Mouse (Mus musculus) bone marrow, adult 2 months (tissue): ENCODE measurements around the gene Nes. TPM values are rescaled to one million over a fixed set of nuclear protein-coding genes. Genes with fewer than 3 reads are reported as not detected.

Experiments used
- H3K27ac ChIP-seq: fragments of 200-500 bp; 2 replicates; pipeline ENCODE4 v1.5.1; 2012; ENCODE audit warnings: low read depth, mild to moderate bottlenecking, control low read depth, inconsistent platforms, low read length; ENCODE audit not compliant: control insufficient read depth, poor library complexity, insufficient read depth
- H3K4me1 ChIP-seq: fragments of 200-500 bp; 2 replicates; pipeline ENCODE4 v1.6.1; 2011; ENCODE audit warnings: low read length; ENCODE audit not compliant: control insufficient read depth, insufficient read depth
- H3K4me3 ChIP-seq: fragments of 200-500 bp; replicated peaks from 2 replicates; pipeline ENCODE3; 2011; ENCODE audit warnings: mild to moderate bottlenecking, low read depth, low read length, control low read depth; ENCODE audit not compliant: control insufficient read depth
- CTCF ChIP-seq: fragments of 200-500 bp; IDR thresholded peaks from 2 replicates; pipeline ENCODE4 v1.5.1; 2011; ENCODE audit warnings: low read length, control low read depth; ENCODE audit not compliant: control insufficient read depth, insufficient read depth
- POLR2A ChIP-seq: fragments of 200-500 bp; IDR thresholded peaks from 2 replicates; pipeline ENCODE4 v1.6.1; 2011; ENCODE audit warnings: low read depth, mild to moderate bottlenecking, control low read depth, low read length, borderline replicate concordance; ENCODE audit not compliant: control insufficient read depth
- WGBS: fragments of 180-500 bp; shearing (Covaris S2); methylation state at CpG from one replicate; pipeline ENCODE4 v1.1.7; 2018; 5-methylcytosine and 5-hydroxymethylcytosine counted together
- polyA plus RNA-seq: library from polyadenylated mRNA; stranded (reverse); fragments of >200 nt; gene quantifications from 2 replicates; pipeline ENCODE4 v1.2.4, GENCODE M21; 2011; ENCODE audit warnings: low replicate concordance; ENCODE audit not compliant: missing spikeins, insufficient read depth, insufficient read length

The Nes gene
- polyA plus RNA-seq, 1 experiment: 0.67 TPM

DNA sequence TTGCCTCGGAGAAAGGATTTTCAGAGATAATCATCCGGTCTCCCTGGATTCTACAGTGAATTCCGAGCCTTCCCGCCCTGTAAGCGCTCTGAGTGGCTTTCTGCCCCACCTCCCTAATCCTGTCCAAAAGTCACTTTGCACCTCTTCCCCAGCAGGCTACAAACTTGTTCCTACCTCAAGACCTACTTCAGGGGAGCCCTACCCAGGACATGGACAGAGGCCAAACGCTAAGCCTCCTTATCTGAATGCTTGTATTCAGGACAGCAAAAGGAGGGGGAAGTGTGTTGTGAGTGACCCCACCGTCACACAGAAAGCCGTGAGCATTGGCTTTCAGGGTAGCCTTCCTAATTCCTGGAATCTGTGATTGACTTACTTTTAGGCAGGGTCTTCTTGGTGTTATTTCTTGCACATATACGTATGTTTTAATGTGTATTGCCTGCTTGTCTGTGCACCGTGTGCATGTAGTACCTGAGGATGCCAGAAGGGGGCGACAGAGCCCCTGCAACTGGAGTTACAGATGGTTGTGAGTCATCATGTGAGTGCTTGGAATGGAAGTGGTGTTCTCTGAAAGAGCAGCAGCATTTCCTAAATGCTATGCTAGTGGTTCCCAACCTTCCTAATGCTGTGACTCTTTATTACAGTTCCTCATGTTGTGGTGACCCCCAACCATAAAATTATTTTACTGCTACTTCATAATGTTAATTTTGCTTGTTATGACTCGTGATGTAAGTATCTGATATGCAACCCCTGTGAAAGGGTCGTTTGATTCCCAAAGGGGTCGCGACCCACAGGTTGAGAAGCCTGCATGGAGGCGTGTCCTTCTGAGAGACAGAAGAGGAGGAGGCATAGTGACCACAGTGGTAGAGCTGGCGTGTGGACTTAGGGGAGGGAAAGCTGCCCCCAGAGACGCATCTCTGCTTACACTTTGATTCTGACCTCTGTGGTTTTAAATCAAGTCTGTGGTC lies 35.2 kb downstream of the Nes start:
- Histone ChIP-seq H3K27ac (no peak overlapping the region), H3K4me3 (no peak overlapping the region), H3K4me1 (no peaks in the 10 kb centered on the region)
- TF ChIP-seq POLR2A (no peak), CTCF (peak; percentile 62)
- 78% methylated on average over 18 of the region's 18 CpGs for WGBS

DNA sequence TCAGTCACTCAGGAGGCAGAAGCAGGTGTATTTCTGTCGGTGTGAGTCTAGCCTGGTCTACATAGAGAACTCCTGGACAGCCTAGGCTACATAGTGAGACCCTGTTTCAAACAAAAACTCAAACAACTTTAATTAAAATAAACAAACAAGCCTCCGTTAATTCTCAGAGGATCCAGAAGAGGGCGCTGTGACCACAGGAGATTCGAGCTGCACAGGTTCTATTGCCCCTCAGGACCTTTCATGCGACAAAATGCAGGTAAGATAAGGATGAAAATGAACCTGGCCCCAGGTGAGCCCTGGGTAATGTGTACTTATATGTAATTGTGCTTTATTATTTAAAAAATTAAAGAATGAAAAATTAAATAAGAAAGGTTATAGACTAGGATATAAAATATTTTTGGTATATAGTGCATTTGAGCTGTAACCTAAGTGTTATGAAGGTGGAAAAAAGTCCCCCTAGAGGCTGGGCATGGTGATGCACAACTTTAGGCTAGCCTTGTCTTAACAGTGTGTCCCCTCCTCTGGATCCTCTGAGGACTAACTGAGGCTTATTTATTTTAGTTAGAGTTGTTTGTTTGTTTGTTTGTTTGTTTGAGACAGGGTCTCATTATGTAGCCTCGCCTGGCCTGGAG lies 39.9 kb downstream of the Nes start:
- 10% methylated on average over 6 of the region's 6 CpGs for WGBS
- Histone ChIP-seq H3K4me1 (no peaks in the 10 kb centered on the region), H3K27ac (no peak overlapping the region), H3K4me3 (no peak overlapping the region)
- no peak for TF ChIP-seq POLR2A
- peak; percentile 48 for TF ChIP-seq CTCF

DNA sequence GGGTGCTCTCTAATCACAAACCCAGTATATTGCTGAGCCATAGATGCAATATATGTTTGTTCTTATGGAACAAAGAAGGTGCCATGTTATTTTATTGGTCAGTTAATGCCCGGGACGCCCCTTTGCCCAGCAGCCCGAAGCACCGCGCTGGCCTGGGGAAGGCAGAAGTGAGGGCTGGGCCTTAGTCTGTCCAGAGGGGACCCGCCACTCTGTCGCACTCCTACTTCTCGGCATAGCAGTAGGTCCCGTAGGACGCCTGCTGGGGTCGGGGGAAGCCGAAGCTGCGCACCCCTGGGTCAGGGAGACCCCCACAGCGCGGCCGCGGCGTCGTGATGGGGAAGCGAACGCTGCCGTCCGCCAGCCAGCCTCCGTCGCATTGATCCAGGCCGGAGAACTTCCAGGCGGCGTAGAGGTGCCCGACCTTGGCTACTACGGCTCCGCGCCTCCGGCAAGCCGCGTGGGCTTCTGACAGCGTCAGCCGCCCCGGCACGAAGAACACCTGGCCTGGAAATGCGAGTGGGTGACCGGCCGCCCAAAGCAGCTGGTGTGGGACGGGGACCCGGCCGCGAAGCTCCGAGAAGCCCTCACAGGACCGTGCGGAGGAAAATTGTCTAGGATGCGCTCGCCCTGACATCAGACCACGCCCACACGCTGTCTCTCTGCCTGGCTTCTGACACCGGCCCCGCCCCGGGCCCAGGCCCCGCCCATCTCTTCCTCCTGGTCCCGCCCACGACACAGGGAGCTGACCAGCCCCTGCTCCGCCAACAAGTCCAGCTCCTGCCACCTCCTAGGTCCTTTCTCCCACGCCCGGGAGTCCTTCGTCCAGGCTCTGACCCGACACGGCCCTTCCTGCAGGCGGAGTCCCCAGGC lies 51.7 kb downstream of the Nes start:
- Histone ChIP-seq H3K4me1 (no peaks in the 10 kb centered on the region; the same call in 1 of the 2 replicates), H3K27ac (no peak overlapping the region; the same call in 1 of the 2 replicates), H3K4me3 (peak overlapping the region; percentile 44)
- 3% methylated on average over 66 of the region's 66 CpGs for WGBS
- TF ChIP-seq POLR2A (no peak), CTCF (no peak)

DNA sequence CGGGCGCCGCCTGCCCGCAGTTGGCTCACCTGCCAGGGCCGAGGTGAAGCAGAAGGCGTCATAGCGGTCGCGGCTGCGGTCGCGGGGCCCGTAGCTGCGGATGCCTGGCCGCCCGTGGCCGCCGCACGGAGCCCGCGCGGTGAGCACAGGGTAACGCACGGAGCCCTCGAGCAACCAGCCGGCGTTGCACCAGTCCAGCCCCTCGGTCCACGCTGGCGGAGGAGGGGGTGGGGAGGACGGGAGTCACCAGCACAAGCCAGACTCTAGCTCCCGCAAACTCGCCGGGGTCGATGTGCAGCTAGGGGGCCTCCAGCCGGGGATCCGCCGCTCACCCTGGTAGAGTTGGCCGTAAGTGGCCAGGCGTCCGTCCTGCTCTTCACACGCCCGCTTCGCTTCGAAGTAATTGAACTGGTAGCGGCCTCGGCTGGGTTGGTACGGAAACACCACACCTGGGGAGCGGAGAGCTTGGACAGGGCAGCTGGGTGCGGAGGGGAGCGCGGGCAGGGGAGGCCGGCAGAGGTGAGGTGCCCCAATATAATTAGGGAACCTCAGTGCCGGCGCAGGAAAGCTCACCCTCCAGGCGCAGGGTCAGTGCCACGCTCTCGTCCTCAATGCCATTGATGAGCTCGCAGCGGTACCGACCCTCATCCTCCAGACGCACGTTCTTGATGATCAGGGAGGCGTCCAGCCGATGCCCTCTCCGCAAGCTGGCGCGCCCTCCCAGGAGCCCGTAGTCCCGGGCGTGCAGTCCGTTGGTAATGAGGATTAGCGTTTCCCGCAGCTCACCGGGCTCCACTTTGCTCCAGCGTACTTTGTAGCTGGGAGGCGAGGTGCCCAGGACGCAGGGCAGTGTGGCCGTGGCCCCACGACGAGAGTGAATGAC lies 52.6 kb downstream of the Nes start:
- TF ChIP-seq POLR2A: no peak
- TF ChIP-seq CTCF: no peak
- peak overlapping the region; percentile 44 for H3K4me3 ChIP-seq
- no peaks in the 10 kb centered on the region; the same call in 1 of the 2 replicates for H3K4me1 ChIP-seq
- 1% methylated on average over 81 of the region's 81 CpGs for WGBS
- H3K27ac ChIP-seq: no peak overlapping the region; the same call in 1 of the 2 replicates

DNA sequence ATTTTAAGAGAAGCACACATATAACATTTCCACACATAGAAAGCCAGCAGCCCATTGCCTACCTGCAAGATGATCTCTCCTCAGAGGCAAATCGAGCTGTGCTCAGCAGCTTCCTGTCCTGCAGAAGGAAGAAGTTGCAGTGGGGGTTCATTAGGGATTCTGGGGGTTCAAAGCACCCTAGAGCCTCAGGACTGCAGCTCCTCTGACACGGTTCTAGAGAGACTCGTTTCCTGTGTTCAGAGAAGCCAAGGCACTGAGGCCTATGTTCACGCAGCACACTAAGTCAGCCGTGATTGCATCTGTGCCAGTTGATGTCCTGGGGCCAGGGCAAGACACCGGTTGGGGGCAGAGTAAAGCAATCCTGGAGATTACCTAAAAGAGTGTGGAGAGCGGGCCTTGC lies 55.9 kb downstream of the Nes start:
- Histone ChIP-seq H3K27ac (no peak overlapping the region), H3K4me1 (no peaks in the 10 kb centered on the region; the same call in 1 of the 2 replicates), H3K4me3 (no peak overlapping the region)
- 58% methylated on average over 7 of the region's 7 CpGs for WGBS
- no peak for TF ChIP-seq CTCF
- no peak for TF ChIP-seq POLR2A

DNA sequence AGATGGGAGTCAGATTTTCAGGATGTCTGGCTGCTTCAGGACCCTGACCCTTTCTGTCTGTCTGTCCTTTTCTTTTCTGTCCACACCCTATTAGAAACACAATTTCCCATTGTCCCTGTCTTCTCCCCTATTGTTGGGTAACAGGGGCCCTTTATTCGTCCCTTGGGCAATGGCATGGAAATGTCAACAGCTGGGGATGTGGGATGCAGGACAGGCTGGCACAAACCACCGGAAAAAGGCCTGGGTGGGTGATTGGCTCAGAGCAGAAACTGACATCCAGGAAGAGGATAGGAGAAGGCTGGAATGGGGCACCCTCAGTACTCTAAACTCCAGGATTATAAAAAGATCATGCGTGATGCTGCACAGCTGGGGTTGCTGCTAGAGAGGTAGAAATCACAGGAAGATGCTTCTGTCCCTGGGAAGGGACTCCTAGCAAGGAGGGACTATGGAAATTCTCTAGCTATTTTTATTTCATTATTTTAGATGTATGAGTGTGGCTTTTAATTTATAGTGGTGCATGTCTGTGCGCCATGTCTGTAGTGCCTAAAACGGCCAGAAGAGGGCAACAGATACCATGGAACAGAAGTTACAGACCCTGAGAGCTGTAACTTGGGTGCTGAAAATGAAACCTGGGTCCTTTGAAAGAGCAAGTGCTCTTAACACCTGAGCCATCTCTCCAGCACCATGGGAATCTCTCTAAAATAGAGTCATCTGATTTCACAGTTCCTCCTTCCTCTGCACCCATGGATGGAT lies 56.7 kb downstream of the Nes start, which contains the start of gene Hapln2:
Hapln2 (minus strand) TSS at position 150 of the 753 bp plus-strand sequence.
- TF ChIP-seq POLR2A (no peak), CTCF (0 out of 2 replicates have a peak, but pooled peaks have one; percentile 13)
- Histone ChIP-seq H3K4me3 (no peak within 1 kb of the TSS), H3K4me1 (no peaks in the 10 kb centered on the region), H3K27ac (no peak within 1 kb of the TSS)
- WGBS: 55% methylated on average over 5 of the region's 5 CpGs

Other genes starting within 250 kb of the Nes start
- gene Lrrc71, start 222.5 kb upstream of the Nes start, polyA plus RNA-seq: 1.4 and 11.7 TPM in 2 replicates
- gene Ntrk1, start 175.9 kb upstream of the Nes start, polyA plus RNA-seq: not detected in 2 replicates
- gene Insrr, start 174.1 kb upstream of the Nes start, polyA plus RNA-seq: not detected in 2 replicates
- 17.6 and 22.4 TPM in 2 replicates for gene Pear1, start 146.8 kb upstream of the Nes start, polyA plus RNA-seq
- 0.79 and 3.0 TPM in 2 replicates for gene Sh2d2a, start 124.3 kb upstream of the Nes start, polyA plus RNA-seq
- 30.5 and 56.5 TPM in 2 replicates for gene Prcc, start 85.5 kb upstream of the Nes start, polyA plus RNA-seq
- gene Hdgf, start 64.8 kb upstream of the Nes start, polyA plus RNA-seq: 286 and 446 TPM in 2 replicates
- gene Mrpl24, start 51.6 kb upstream of the Nes start, polyA plus RNA-seq: 98.1 and 217 TPM in 2 replicates
- 16.4 and 18.4 TPM in 2 replicates for gene Isg20l2, start 40.8 kb upstream of the Nes start, polyA plus RNA-seq
- gene Rrnad1, start 40.4 kb upstream of the Nes start, polyA plus RNA-seq: 16.2 and 27.7 TPM in 2 replicates
- gene Crabp2, start 22.4 kb upstream of the Nes start, polyA plus RNA-seq: 3.3 TPM in 1 of 2 replicates, not detected in the other
- 0.95 TPM in 1 of 2 replicates, not detected in the other for gene Bcan, start 29.2 kb downstream of the Nes start, polyA plus RNA-seq
- gene Hapln2, start 56.5 kb downstream of the Nes start, polyA plus RNA-seq: not detected in 2 replicates
- gene Gpatch4, start 72.0 kb downstream of the Nes start, polyA plus RNA-seq: 36.2 and 40.5 TPM in 2 replicates
- 17.1 and 54.7 TPM in 2 replicates for gene Naxe, start 87.4 kb downstream of the Nes start, polyA plus RNA-seq
- gene Ttc24, start 107.2 kb downstream of the Nes start, polyA plus RNA-seq: not detected in 2 replicates
- 11.5 and 21.5 TPM in 2 replicates for gene Iqgap3, start 110.9 kb downstream of the Nes start, polyA plus RNA-seq
- 39.7 and 64.7 TPM in 2 replicates for gene Mef2d, start 171.3 kb downstream of the Nes start, polyA plus RNA-seq